Mouse (Mus musculus): ENCODE measurements around the gene Sumo1.
"Not testable (repeated sequence)": the region's sequence is repeated elsewhere in the genome, so short reads cannot be mapped to it uniquely, and the experiment has no call there.

Gene Sumo1

GRCm38 (mm10) chr1:59670641-59671168 is at the start of gene Sumo1:
TSS of gene Sumo1 (minus strand) at chr1:59670834.
- DNase-seq (ENCODE audit: low spot score): peak; percentile 80

GRCm38 (mm10) chr1:59719900-59720299 is 49.3 kb upstream of the Sumo1 start:
- peak; percentile 13 for DNase-seq (ENCODE audit: low spot score)

- DNase-seq (ENCODE audit: low spot score): no peak
Observed at GRCm38 (mm10) chr1:59701766-59702165, 31.1 kb upstream of the Sumo1 start.

- DNase-seq (ENCODE audit: low spot score): no peak
Observed at GRCm38 (mm10) chr1:59698207-59698606, 27.6 kb upstream of the Sumo1 start.

- no peak for DNase-seq (ENCODE audit: low spot score)
Observed at GRCm38 (mm10) chr1:59697751-59698150, 27.1 kb upstream of the Sumo1 start.

- no peak for DNase-seq (ENCODE audit: low spot score)
Observed at GRCm38 (mm10) chr1:59690467-59690866, 19.8 kb upstream of the Sumo1 start.

GRCm38 (mm10) chr1:59687493-59687892 is 16.9 kb upstream of the Sumo1 start:
- DNase-seq (ENCODE audit: low spot score): no peak

- peak; percentile 71 for DNase-seq (ENCODE audit: low spot score)
Observed at GRCm38 (mm10) chr1:59684819-59685755, 14.5 kb upstream of the Sumo1 start, which contains the start of gene Nop58. TSS of gene Nop58 (plus strand) at chr1:59684971.

- DNase-seq (ENCODE audit: low spot score): peak; percentile 16
Observed at GRCm38 (mm10) chr1:59683926-59684818, 13.5 kb upstream of the Sumo1 start.

- no peak for DNase-seq (ENCODE audit: low spot score)
Observed at GRCm38 (mm10) chr1:59673661-59674060, 3.0 kb upstream of the Sumo1 start.

- peak; percentile 15 for DNase-seq (ENCODE audit: low spot score)
Observed at GRCm38 (mm10) chr1:59669962-59670630, 538 bp downstream of the Sumo1 start.

- DNase-seq (ENCODE audit: low spot score): no peak
Observed at GRCm38 (mm10) chr1:59668871-59669270, 1.8 kb downstream of the Sumo1 start.

GRCm38 (mm10) chr1:59663456-59664135 is 7.0 kb downstream of the Sumo1 start:
- no peak for DNase-seq (ENCODE audit: low spot score)

- DNase-seq (ENCODE audit: low spot score): no peak
Observed at GRCm38 (mm10) chr1:59656244-59657171, 14.1 kb downstream of the Sumo1 start.

GRCm38 (mm10) chr1:59653243-59653911 is 17.3 kb downstream of the Sumo1 start:
- no peak for DNase-seq (ENCODE audit: low spot score)

GRCm38 (mm10) chr1:59651201-59651819 is 19.3 kb downstream of the Sumo1 start:
- DNase-seq (ENCODE audit: low spot score): no peak

- DNase-seq (ENCODE audit: low spot score): not testable (repeated sequence)
Observed at GRCm38 (mm10) chr1:59646502-59646901, 24.1 kb downstream of the Sumo1 start.

GRCm38 (mm10) chr1:59642488-59642887 is 28.1 kb downstream of the Sumo1 start:
- no peak for DNase-seq (ENCODE audit: low spot score)

GRCm38 (mm10) chr1:59638371-59638770 is 32.3 kb downstream of the Sumo1 start:
- DNase-seq (ENCODE audit: low spot score): no peak
